Mouse (Mus musculus): ENCODE measurements around the gene Angel1.

DNA sequence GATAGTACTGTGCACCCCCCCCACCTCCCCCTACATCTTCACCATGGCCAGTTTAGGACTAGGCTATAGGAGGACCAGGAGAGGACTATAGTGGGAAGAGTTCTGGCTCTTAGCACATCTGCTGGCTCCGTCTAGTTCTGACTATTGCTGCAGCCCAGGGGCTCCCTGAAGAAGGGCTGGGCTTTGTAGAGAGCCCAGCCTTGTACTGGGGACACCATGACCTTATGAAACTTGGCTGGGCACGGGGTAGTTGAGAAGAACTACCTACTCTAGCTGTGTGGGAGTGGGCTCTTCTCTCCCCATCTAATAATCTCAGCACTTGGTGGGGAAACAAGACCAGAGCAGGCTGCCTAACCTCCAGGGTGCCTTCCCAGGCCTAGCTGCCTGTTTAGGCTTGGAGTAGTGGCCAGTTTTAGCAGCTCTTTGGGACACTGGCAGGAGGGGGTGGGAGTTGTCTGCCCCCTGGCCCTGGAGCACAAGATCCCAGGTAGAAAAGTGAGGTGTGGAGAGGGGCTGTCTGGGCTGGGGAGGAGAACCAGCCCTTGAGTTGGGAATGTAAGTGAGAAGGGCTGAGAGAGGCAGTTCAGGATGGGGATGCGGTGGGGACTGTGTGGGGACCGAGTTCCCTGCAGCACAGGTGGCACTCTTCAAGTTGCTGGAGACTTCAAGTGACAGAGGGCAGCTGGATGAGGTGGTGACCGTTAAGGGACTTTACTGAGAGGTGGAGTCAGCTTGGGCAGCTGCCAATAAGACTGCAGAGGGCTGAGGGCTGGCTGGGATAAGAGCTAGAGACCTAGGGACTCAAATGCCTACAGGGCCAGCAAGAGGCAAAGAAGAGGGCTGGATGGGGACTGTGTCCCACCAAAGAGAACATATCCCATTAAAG is 33.5 kb downstream of the Angel1 start:
- TF ChIP-seq CTCF (conservative IDR thresholded peaks at IDR 0.05; ENCODE audit: insufficient read depth, insufficient read length, low read depth, low read length) (no peak), POLR2A (IDR thresholded peaks at IDR 0.05; ENCODE audit: low read depth, low read length) (no peak)
